ENCODE assay signal across 15 mouse cellular contexts in genomic region chr13:48161339-48161738, GRCm38 (mm10).
A peak's percentile ranks its signal among the peaks of the same experiment; 100 is the strongest.
DNase-seq lines count a peak whose midpoint lies in the region; ATAC-seq lines count a peak whose summit lies in the region.
"Had no signal": no experiment of that assay in that cellular context is flagged by ENCODE, and none has a peak within 500 bp of the region (broad histone marks: within the 10 kb centered on the region; RNA-seq: fewer than 3 reads in every experiment).

No protein-coding gene starts in this region.

- no peaks in the 10 kb centered on the region for H3K36me3 ChIP-seq in embryonic facial prominence, embryonic 14.5 days (ENCODE audit: control insufficient read depth, insufficient read depth, low read length)
- H3K36me3 ChIP-seq in embryonic facial prominence, embryonic 10.5 days (replicated peaks): no peaks in the 10 kb centered on the region
- H3K36me3 ChIP-seq in hindbrain, embryonic 11.5 days (ENCODE audit: control insufficient read depth, insufficient read depth, low read length): no peaks in the 10 kb centered on the region
- no peaks in the 10 kb centered on the region for H3K36me3 ChIP-seq in midbrain, embryonic 12.5 days
- H3K36me3 ChIP-seq: embryonic facial prominence, embryonic 15.5 days; intestine, embryonic 15.5 days; lung, embryonic 15.5 days had no signal

- no peak overlapping the region for H3K4me2 ChIP-seq in embryonic facial prominence, embryonic 14.5 days (ENCODE audit: low read depth, low read length)
- no peak overlapping the region for H3K4me2 ChIP-seq in hindbrain, embryonic 11.5 days (replicated peaks; ENCODE audit: low read depth, low read length)
- H3K4me2 ChIP-seq in midbrain, embryonic 12.5 days (replicated peaks): peak overlapping the region; percentile 4; the same call in 1 of the 2 replicates
- H3K4me2 ChIP-seq: embryonic facial prominence, embryonic 15.5 days; intestine, embryonic 15.5 days; lung, embryonic 15.5 days had no signal

- no peak for ATAC-seq in embryonic facial prominence, embryonic 14.5 days (ENCODE audit: low read depth)
- ATAC-seq in hindbrain, embryonic 11.5 days (ENCODE audit: low FRiP score): peak; percentile 83; the same call in 1 of the 2 replicates
- ATAC-seq in midbrain, embryonic 12.5 days (ENCODE audit: low FRiP score, low read depth): peak; percentile 81
- ATAC-seq: intestine, embryonic 15.5 days had no signal

- H3K27me3 ChIP-seq in embryonic facial prominence, embryonic 14.5 days (replicated peaks; ENCODE audit: control insufficient read depth, insufficient read depth, low read length): no peaks in the 10 kb centered on the region
- H3K27me3 ChIP-seq in embryonic facial prominence, embryonic 10.5 days (replicated peaks; ENCODE audit: low read depth, poor library complexity, severe bottlenecking): no peaks in the 10 kb centered on the region
- no peaks in the 10 kb centered on the region for H3K27me3 ChIP-seq in hindbrain, embryonic 11.5 days (ENCODE audit: control insufficient read depth, insufficient read depth, low read length)
- no peaks in the 10 kb centered on the region for H3K27me3 ChIP-seq in midbrain, embryonic 12.5 days
- H3K27me3 ChIP-seq: CH12.LX; embryonic facial prominence, embryonic 15.5 days; intestine, embryonic 15.5 days; lung, embryonic 15.5 days had no signal

- H3K9me3 ChIP-seq in embryonic facial prominence, embryonic 14.5 days (ENCODE audit: control insufficient read depth, low read length): no peaks in the 10 kb centered on the region
- H3K9me3 ChIP-seq in embryonic facial prominence, embryonic 10.5 days: no peaks in the 10 kb centered on the region
- H3K9me3 ChIP-seq in hindbrain, embryonic 11.5 days (ENCODE audit: control insufficient read depth, low read length): no peaks in the 10 kb centered on the region
- no peaks in the 10 kb centered on the region for H3K9me3 ChIP-seq in midbrain, embryonic 12.5 days
- H3K9me3 ChIP-seq: embryonic facial prominence, embryonic 15.5 days; intestine, embryonic 15.5 days; lung, embryonic 15.5 days had no signal

- peaks cover 9% of the 10 kb centered on the region; the same call in 1 of the 2 replicates for H3K4me1 ChIP-seq in embryonic facial prominence, embryonic 14.5 days (ENCODE audit: control insufficient read depth, insufficient read depth, low read length)
- H3K4me1 ChIP-seq in embryonic facial prominence, embryonic 10.5 days: peaks cover 27% of the 10 kb centered on the region
- H3K4me1 ChIP-seq in hindbrain, embryonic 11.5 days (replicated peaks; ENCODE audit: control insufficient read depth, insufficient read depth, low read length): peaks cover 10% of the 10 kb centered on the region
- peaks cover 39% of the 10 kb centered on the region for H3K4me1 ChIP-seq in midbrain, embryonic 12.5 days
- H3K4me1 ChIP-seq: intestine, embryonic 15.5 days; lung, embryonic 15.5 days had no signal

- WGBS in embryonic facial prominence, embryonic 14.5 days: 75% methylated on average over 9 of the region's 9 CpGs
- WGBS in embryonic facial prominence, embryonic 10.5 days: 70% methylated on average over 9 of the region's 9 CpGs
- 35% methylated on average over 9 of the region's 9 CpGs for WGBS in hindbrain, embryonic 11.5 days
- WGBS in midbrain, embryonic 12.5 days: 20% methylated on average over 9 of the region's 9 CpGs

- no peak overlapping the region for H3K27ac ChIP-seq in embryonic facial prominence, embryonic 14.5 days (replicated peaks; ENCODE audit: low read depth, low read length)
- no peak overlapping the region for H3K27ac ChIP-seq in embryonic facial prominence, embryonic 10.5 days (replicated peaks)
- no peak overlapping the region for H3K27ac ChIP-seq in hindbrain, embryonic 11.5 days (ENCODE audit: low read depth, low read length)
- peak overlapping the region; percentile 64 for H3K27ac ChIP-seq in midbrain, embryonic 12.5 days (replicated peaks)
- H3K27ac ChIP-seq: embryonic facial prominence, embryonic 15.5 days; intestine, embryonic 15.5 days; lung, embryonic 15.5 days had no signal

- no peak overlapping the region for H3K9ac ChIP-seq in embryonic facial prominence, embryonic 14.5 days (ENCODE audit: low read depth, low read length)
- no peak overlapping the region for H3K9ac ChIP-seq in hindbrain, embryonic 11.5 days (ENCODE audit: low read depth, low read length)
- no peak overlapping the region for H3K9ac ChIP-seq in midbrain, embryonic 12.5 days (replicated peaks)
- H3K9ac ChIP-seq: embryonic facial prominence, embryonic 15.5 days; intestine, embryonic 15.5 days; lung, embryonic 15.5 days had no signal

- peak; percentile 31 for DNase-seq in embryonic facial prominence, embryonic 14.5 days (ENCODE audit: low spot score)
- DNase-seq in embryonic facial prominence, embryonic 10.5 days (ENCODE audit: low spot score): no peak
- peak; percentile 53 for DNase-seq in hindbrain, embryonic 11.5 days (ENCODE audit: low spot score)
- peak; percentile 73 for DNase-seq in retina, embryonic 14.5 days (ENCODE audit: low spot score)
- no peak for DNase-seq in spleen, postnatal 36 days (ENCODE audit: low spot score in 2 of 2)
- no peak for DNase-seq in adrenal gland, adult 8-10 months
- no peak for DNase-seq in thymus, adult 18-20 months
- DNase-seq: cerebellum, postnatal 14 days; kidney, postnatal 10 days; thymus, postnatal 14 days had no signal

- H3K4me3 ChIP-seq in embryonic facial prominence, embryonic 14.5 days (ENCODE audit: low read depth, low read length): no peak overlapping the region
- no peak overlapping the region for H3K4me3 ChIP-seq in embryonic facial prominence, embryonic 10.5 days
- H3K4me3 ChIP-seq in hindbrain, embryonic 11.5 days (ENCODE audit: low read depth, low read length): no peak overlapping the region
- no peak overlapping the region for H3K4me3 ChIP-seq in midbrain, embryonic 12.5 days
- H3K4me3 ChIP-seq: embryonic facial prominence, embryonic 15.5 days; intestine, embryonic 15.5 days; lung, embryonic 15.5 days had no signal

Comparison
In these comparisons a context has a peak if more than half of its experiments do, and no peak if none do; other contexts are left out.
1. DNase-seq: peak in embryonic facial prominence, embryonic 14.5 days (single experiment), hindbrain, embryonic 11.5 days (single experiment) and retina, embryonic 14.5 days (single experiment); none in embryonic facial prominence, embryonic 10.5 days (single experiment), spleen, postnatal 36 days (0 of 2), adrenal gland, adult 8-10 months (single experiment) and thymus, adult 18-20 months (0 of 2).